Mouse (Mus musculus) G1E (cell line): ENCODE measurements around the gene Nkx2-5. TPM values are rescaled to one million over a fixed set of nuclear protein-coding genes. Genes with fewer than 3 reads are reported as not detected.

ENCODE experiments used
- ATAC-seq: 2 replicates; pipeline ENCODE4 v1.8.0; 2016; ENCODE audit warnings: mild to moderate bottlenecking; ENCODE audit not compliant: insufficient number of reproducible peaks, poor library complexity, low FRiP score, severe bottlenecking; ENCODE audit errors: extremely low read depth
- DNase-seq: peaks from one replicate; pipeline ENCODE4 v3.0.0; 2012; ENCODE audit warnings: low spot score
- H3K27me3 ChIP-seq: 2 replicates; pipeline ENCODE4 v1.6.1; 2012; ENCODE audit warnings: mild to moderate bottlenecking, low read length, inconsistent platforms; ENCODE audit not compliant: insufficient read depth
- H3K36me3 ChIP-seq: replicated peaks from 2 replicates; pipeline ENCODE3; 2012; ENCODE audit warnings: mild to moderate bottlenecking, inconsistent platforms
- H3K4me1 ChIP-seq: 2 replicates; pipeline ENCODE4 v1.6.1; 2012; ENCODE audit warnings: low read depth, low read length, inconsistent platforms, mixed read lengths; ENCODE audit not compliant: insufficient read depth
- H3K4me3 ChIP-seq: 2 replicates; pipeline ENCODE4 v1.5.1; 2012; ENCODE audit warnings: low read depth, mild to moderate bottlenecking, inconsistent platforms, low read length, moderate library complexity, mixed read lengths
- H3K9me3 ChIP-seq: replicated peaks from 2 replicates; pipeline ENCODE4 v1.6.1; 2012; ENCODE audit warnings: inconsistent platforms
- CTCF ChIP-seq: IDR thresholded peaks from 2 replicates; pipeline ENCODE4 v1.5.1; 2012; ENCODE audit warnings: low read depth, low read length, inconsistent platforms, mixed read lengths
- GATA1 ChIP-seq: IDR thresholded peaks from 2 replicates; pipeline ENCODE4 v1.6.1; 2012; ENCODE audit warnings: borderline replicate concordance, low read length, inconsistent platforms, mixed read lengths
- GATA2 ChIP-seq: IDR thresholded peaks from 2 replicates; pipeline ENCODE4 v1.6.1; 2012; ENCODE audit warnings: low read depth, low read length, inconsistent platforms, borderline replicate concordance
- POLR2AphosphoS5 ChIP-seq: IDR thresholded peaks from 2 replicates; pipeline ENCODE4 v1.6.1; 2012; ENCODE audit warnings: low read depth, low read length, inconsistent platforms; ENCODE audit not compliant: insufficient replicate concordance
- TAL1 ChIP-seq: conservative IDR thresholded peaks from 2 replicates; pipeline ENCODE4 v1.6.1; 2012; ENCODE audit warnings: low read depth, low read length, inconsistent platforms, mixed read lengths
- polyA plus RNA-seq: library from polyadenylated mRNA; stranded (reverse); fragments of >175 nt; gene quantifications from 2 replicates; pipeline ENCODE4 v1.2.3, GENCODE M21; 2012
- total RNA-seq, 2 experiments: library from RNA; stranded (forward) in 1 of 2; stranded (reverse) in 1 of 2; fragments of 200-1000 nt in 1 of 2; fragments of >200 nt in 1 of 2; fragmentation: Nextera tagmentation in 1 of 2; gene quantifications; 2 replicates each; pipeline ENCODE4 v1.2.3; 2014 to 2017

Gene Nkx2-5
- total and polyA plus RNA-seq, 3 experiments: not detected

DNA sequence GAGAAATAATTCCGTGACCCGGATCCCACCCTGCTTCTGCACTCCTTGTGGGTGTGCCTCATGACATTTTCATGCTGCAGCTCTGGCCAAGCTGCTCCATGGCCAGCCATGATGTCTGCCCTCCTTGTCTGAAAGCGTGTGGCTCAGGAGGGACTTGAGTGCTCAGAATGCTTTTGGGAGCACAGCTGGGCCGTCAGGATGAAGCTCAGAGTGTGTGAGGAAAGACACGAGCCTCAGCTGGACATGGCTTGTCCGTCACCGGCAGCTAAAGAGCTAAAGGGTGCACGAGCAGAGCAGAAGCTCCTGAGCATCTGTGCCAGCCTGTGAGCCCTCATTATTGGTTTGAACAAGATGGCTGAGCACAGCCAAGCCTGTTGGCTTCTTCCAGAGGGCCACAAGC is 28.7 kb upstream of the Nkx2-5 start:
- no peaks in the 10 kb centered on the region for H3K9me3 ChIP-seq
- H3K4me1 ChIP-seq: peaks cover 4% of the 10 kb centered on the region
- TF ChIP-seq TAL1 (no peak), GATA2 (no peak), CTCF (no peak), GATA1 (no peak), POLR2AphosphoS5 (no peak)
- DNase-seq: no peak
- ATAC-seq: no peak
- H3K4me3 ChIP-seq: no peak overlapping the region
- no peaks in the 10 kb centered on the region for H3K27me3 ChIP-seq
- peaks cover 38% of the 10 kb centered on the region for H3K36me3 ChIP-seq

DNA sequence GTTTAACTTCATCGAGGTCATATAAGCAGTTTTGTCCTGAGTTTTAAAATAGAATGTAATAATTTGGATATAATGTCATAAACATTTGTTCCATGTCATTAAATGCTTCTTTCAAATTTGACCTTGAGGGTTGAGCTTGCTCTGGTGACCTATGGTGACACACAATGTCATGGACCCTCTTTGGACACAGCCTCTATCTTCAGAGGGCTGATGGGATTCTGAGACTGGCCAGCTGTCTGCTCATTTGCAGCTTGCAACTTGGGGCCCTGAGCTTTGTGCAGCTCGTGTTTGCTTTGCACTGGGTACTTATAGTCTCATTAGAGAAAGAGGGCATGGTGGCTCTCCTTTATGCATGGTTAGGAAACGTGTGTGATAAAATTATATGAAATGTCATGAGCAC is 28.1 kb upstream of the Nkx2-5 start:
- TF ChIP-seq POLR2AphosphoS5: no peak
- no peak for TF ChIP-seq CTCF
- TF ChIP-seq TAL1: no peak
- no peak for TF ChIP-seq GATA1
- TF ChIP-seq GATA2: no peak
- DNase-seq: no peak
- no peak for ATAC-seq
- H3K9me3 ChIP-seq: no peaks in the 10 kb centered on the region
- H3K4me3 ChIP-seq: no peak overlapping the region
- peaks cover 4% of the 10 kb centered on the region for H3K4me1 ChIP-seq
- no peaks in the 10 kb centered on the region for H3K27me3 ChIP-seq
- peaks cover 35% of the 10 kb centered on the region for H3K36me3 ChIP-seq

DNA sequence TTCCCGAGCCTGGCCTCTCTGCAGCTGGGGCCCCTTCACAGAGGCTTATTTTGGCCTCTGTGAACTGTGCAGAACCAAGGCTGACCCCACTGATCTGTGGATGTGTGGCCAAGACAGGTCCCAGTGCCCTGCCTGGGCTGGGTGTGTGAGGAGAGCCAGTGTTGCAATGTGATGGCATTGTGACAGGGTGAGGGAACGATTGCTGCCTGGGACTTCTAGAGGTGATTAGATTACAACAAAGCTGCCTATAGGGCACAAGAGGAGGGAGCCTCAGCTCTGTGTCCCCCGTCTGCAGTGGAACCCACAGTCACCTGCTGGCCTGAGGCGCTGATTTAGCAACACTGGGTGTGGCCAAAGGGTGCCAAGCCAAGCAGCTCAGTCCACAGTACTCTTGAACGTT is 23.9 kb upstream of the Nkx2-5 start:
- DNase-seq: no peak
- ATAC-seq: no peak
- Histone ChIP-seq H3K36me3 (peaks cover 6% of the 10 kb centered on the region), H3K4me1 (no peaks in the 10 kb centered on the region), H3K9me3 (no peaks in the 10 kb centered on the region), H3K4me3 (no peak overlapping the region), H3K27me3 (peaks cover 4% of the 10 kb centered on the region; the same call in 1 of the 2 replicates)
- TF ChIP-seq GATA2 (no peak), CTCF (no peak), POLR2AphosphoS5 (no peak), GATA1 (no peak), TAL1 (no peak)

DNA sequence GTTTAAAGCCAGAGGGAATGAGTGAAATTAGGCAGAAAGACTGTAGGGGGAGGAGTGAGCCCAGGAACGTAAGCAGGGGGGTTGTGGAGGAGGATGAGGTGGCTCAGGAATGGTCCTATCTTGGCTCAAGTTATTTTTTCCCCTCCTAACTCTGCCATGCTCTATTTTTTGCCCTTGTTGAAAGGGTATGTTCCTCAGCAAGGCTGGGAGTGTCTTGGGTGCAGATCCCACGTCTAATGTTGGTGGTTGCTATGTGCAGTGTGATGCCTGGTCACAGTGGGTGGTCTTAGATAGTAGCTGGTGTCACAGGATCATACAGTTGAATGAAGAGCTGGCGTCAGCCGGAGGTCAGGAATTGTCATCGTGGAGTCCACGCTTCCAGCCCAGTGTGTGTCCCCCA is 20.3 kb upstream of the Nkx2-5 start:
- Histone ChIP-seq H3K4me1 (no peaks in the 10 kb centered on the region), H3K9me3 (peaks cover 2% of the 10 kb centered on the region; the same call in 1 of the 2 replicates), H3K36me3 (no peaks in the 10 kb centered on the region), H3K4me3 (no peak overlapping the region), H3K27me3 (peaks cover 18% of the 10 kb centered on the region)
- TF ChIP-seq CTCF: no peak
- no peak for TF ChIP-seq POLR2AphosphoS5
- no peak for TF ChIP-seq GATA2
- DNase-seq (no peak), ATAC-seq (no peak)

DNA sequence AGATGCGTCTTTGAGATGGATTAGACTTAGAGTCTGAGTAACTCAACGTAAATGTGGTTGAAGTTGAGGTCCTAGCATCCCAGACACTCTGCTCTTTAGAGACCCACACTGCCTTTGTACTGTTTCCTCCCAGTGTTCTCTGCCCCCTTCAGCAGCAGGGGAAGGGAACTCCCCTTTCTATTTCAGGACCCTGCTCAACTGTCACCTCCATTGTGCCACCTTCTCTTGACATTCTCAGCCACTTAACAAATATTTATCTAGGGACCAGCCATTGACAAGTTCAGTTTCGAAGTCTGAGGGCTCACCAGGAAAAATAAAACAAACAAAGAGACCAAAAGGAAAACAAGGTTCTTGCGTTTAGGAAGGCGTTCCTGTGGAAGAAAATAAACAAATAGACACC is 19.5 kb upstream of the Nkx2-5 start:
- Histone ChIP-seq H3K4me1 (no peaks in the 10 kb centered on the region), H3K27me3 (peaks cover 18% of the 10 kb centered on the region), H3K36me3 (no peaks in the 10 kb centered on the region), H3K9me3 (peaks cover 2% of the 10 kb centered on the region; the same call in 1 of the 2 replicates), H3K4me3 (no peak overlapping the region)
- ATAC-seq: no peak
- DNase-seq: no peak
- TF ChIP-seq TAL1 (no peak), CTCF (no peak), POLR2AphosphoS5 (no peak), GATA1 (no peak), GATA2 (no peak)

DNA sequence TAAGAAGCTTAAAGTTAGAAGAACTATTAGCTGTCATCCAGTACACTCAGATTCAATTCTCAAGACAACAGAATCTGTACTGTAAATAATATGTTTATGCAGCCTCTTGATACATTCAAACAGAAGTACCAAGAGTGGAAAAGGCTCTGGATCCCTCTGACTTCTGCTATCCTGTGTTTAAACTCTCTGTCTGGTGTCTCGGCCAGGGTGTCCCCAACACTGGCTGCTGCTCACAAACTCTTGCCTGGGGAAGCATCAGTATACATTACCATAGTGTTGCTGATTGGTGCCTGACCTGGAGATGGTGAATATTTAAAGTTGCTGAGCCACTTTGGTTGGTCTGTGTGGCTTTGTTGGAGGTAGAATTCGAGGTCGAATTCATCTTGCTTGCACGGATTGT is 17.0 kb upstream of the Nkx2-5 start:
- Histone ChIP-seq H3K36me3 (no peaks in the 10 kb centered on the region), H3K4me3 (no peak overlapping the region), H3K27me3 (peaks cover 31% of the 10 kb centered on the region), H3K9me3 (peaks cover 2% of the 10 kb centered on the region; the same call in 1 of the 2 replicates), H3K4me1 (no peaks in the 10 kb centered on the region)
- TF ChIP-seq GATA1: no peak
- TF ChIP-seq GATA2: no peak
- TF ChIP-seq POLR2AphosphoS5: no peak
- TF ChIP-seq CTCF: no peak
- TF ChIP-seq TAL1: no peak
- DNase-seq: no peak
- ATAC-seq: no peak
